Mouse (Mus musculus) forebrain, embryonic 13.5 days (tissue): ENCODE measurements at regions not wholly inside any gene's neighbourhood (a gene's known extent, or its start where the extent isn't known, plus 50 kb on each side); places are given as distances from the start of the nearest gene placed in this dataset.

Experiments
- ATAC-seq: fragments of 200-750 bp; cut with Nextera tagmentation; 2 replicates; pipeline ENCODE4 v1.8.0; 2017
- H3K27ac ChIP-seq: fragments of 300-500 bp; sonication (generic); 2 replicates; pipeline ENCODE4 v1.5.1; 2015; ENCODE audit warnings: inconsistent platforms, mild to moderate bottlenecking, moderate library complexity
- H3K27me3 ChIP-seq: fragments of 300-500 bp; sonication (generic); 2 replicates; pipeline ENCODE4 v1.6.1; 2015; ENCODE audit warnings: mild to moderate bottlenecking, inconsistent platforms
- H3K36me3 ChIP-seq: fragments of 300-500 bp; sonication (generic); 2 replicates; pipeline ENCODE4 v1.6.1; 2015; ENCODE audit warnings: mild to moderate bottlenecking, inconsistent platforms; ENCODE audit not compliant: poor library complexity, severe bottlenecking
- H3K4me1 ChIP-seq: fragments of 300-500 bp; sonication (generic); 2 replicates; pipeline ENCODE4 v1.6.1; 2015; ENCODE audit warnings: inconsistent platforms
- H3K4me2 ChIP-seq: fragments of 300-500 bp; sonication (generic); 2 replicates; pipeline ENCODE4 v1.6.1; 2015; ENCODE audit warnings: inconsistent platforms, mild to moderate bottlenecking, moderate library complexity
- H3K4me3 ChIP-seq: fragments of 300-500 bp; sonication (generic); 2 replicates; pipeline ENCODE4 v1.5.1; 2015; ENCODE audit warnings: mild to moderate bottlenecking, inconsistent platforms
- H3K9ac ChIP-seq: fragments of 300-500 bp; sonication (generic); 2 replicates; pipeline ENCODE4 v1.6.1; 2015; ENCODE audit warnings: mild to moderate bottlenecking, inconsistent platforms
- H3K9me3 ChIP-seq: fragments of 300-500 bp; sonication (generic); replicated peaks from 2 replicates; pipeline ENCODE4 v1.6.1; 2016; ENCODE audit warnings: inconsistent platforms
- WGBS: fragments of 180-500 bp; shearing (Covaris S2); methylation state at CpG from one replicate; pipeline ENCODE4 v1.1.7; 2015; 5-methylcytosine and 5-hydroxymethylcytosine counted together

DNA sequence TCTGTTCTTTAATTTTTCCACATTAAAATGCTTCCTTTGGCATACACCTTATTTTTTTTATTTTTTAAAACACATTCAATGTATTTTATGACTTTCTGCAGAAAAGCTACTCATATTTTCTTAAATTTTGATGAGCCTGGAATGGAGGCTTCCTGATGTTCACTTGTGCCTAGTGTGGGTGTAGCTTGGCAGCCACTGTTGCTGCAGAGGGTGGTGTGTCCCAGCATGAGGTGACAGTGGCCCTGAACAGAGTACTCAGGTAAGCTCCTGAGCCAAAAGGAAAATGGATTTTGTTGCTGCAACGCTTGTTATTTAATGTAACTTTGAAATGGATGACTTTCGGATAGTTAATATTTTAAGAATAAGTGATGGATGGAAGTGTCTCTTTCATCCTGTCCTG lies 170.6 kb downstream of the Eipr1 start:
- Histone ChIP-seq H3K9me3 (no peaks in the 10 kb centered on the region), H3K9ac (no peak overlapping the region), H3K27me3 (no peaks in the 10 kb centered on the region), H3K27ac (no peak overlapping the region), H3K4me3 (no peak overlapping the region), H3K4me1 (no peaks in the 10 kb centered on the region), H3K36me3 (no peaks in the 10 kb centered on the region), H3K4me2 (no peak overlapping the region)
- 98% methylated on average over 2 of the region's 2 CpGs for WGBS
- ATAC-seq = no peak

GRCm38 (mm10) chr12:28925206-28925605 lies 173.6 kb downstream of the Eipr1 start:
- 90% methylated on average over 4 of the region's 4 CpGs for WGBS

GRCm38 (mm10) chr12:28939936-28940335 lies 188.3 kb downstream of the Eipr1 start:
- Histone ChIP-seq H3K9me3 (no peaks in the 10 kb centered on the region), H3K27ac (no peak overlapping the region), H3K27me3 (no peaks in the 10 kb centered on the region), H3K9ac (no peak overlapping the region), H3K4me1 (no peaks in the 10 kb centered on the region), H3K4me3 (no peak overlapping the region), H3K36me3 (no peaks in the 10 kb centered on the region), H3K4me2 (no peak overlapping the region)
- 87% methylated on average over 7 of the region's 7 CpGs for WGBS
- ATAC-seq = no peak

More at GRCm38 (mm10) chr12:28925206-28925605, 173.6 kb downstream of the Eipr1 start:
- Histone ChIP-seq H3K4me2 (no peak overlapping the region), H3K36me3 (no peaks in the 10 kb centered on the region), H3K9me3 (no peaks in the 10 kb centered on the region), H3K4me3 (no peak overlapping the region), H3K4me1 (no peaks in the 10 kb centered on the region), H3K27me3 (no peaks in the 10 kb centered on the region), H3K27ac (no peak overlapping the region), H3K9ac (no peak overlapping the region)
- no peak for ATAC-seq

GRCm38 (mm10) chr12:28948889-28949288 lies 197.3 kb downstream of the Eipr1 start:
- no peak for ATAC-seq
- Histone ChIP-seq H3K27me3 (no peaks in the 10 kb centered on the region), H3K4me2 (no peak overlapping the region), H3K4me1 (peaks cover 10% of the 10 kb centered on the region), H3K27ac (peak overlapping the region; percentile 57), H3K9me3 (no peaks in the 10 kb centered on the region), H3K4me3 (no peak overlapping the region), H3K36me3 (no peaks in the 10 kb centered on the region), H3K9ac (no peak overlapping the region)
- 58% methylated on average over 9 of the region's 9 CpGs for WGBS

DNA sequence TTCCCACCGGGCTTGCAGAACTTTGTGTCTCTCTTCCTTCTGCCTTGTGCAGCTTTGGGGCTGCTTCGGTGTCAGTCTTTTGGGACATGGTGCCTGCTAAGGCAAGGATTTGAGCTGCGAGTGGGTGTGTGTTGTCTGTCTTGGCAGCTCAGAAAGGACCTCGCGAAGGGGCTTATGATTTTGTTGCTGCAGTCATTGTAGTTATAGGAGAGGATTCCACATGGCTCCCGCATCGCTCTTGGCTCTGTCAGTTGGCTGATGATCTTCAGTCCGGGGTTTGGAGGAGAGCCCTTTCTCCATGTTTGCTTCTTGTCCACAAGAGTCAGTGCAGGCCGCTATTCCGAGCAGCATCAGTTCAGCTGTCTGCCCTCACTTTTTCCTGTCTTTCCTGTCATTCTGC lies 197.7 kb downstream of the Eipr1 start:
- H3K9me3 ChIP-seq = no peaks in the 10 kb centered on the region
- no peak overlapping the region for H3K4me2 ChIP-seq
- H3K27me3 ChIP-seq = no peaks in the 10 kb centered on the region
- ATAC-seq = no peak
- H3K4me1 ChIP-seq = peaks cover 10% of the 10 kb centered on the region
- 83% methylated on average over 10 of the region's 10 CpGs for WGBS
- H3K27ac ChIP-seq = peak overlapping the region; percentile 57; the same call in 1 of the 2 replicates
- no peaks in the 10 kb centered on the region for H3K36me3 ChIP-seq
- no peak overlapping the region for H3K4me3 ChIP-seq
- H3K9ac ChIP-seq = no peak overlapping the region

- Histone ChIP-seq H3K4me1 (no peaks in the 10 kb centered on the region), H3K4me2 (no peak overlapping the region), H3K9ac (no peak overlapping the region), H3K27ac (no peak overlapping the region), H3K9me3 (no peaks in the 10 kb centered on the region), H3K27me3 (no peaks in the 10 kb centered on the region), H3K4me3 (no peak overlapping the region), H3K36me3 (no peaks in the 10 kb centered on the region)
- no peak for ATAC-seq
- WGBS = 91% methylated on average over 1 of the region's 1 CpGs
These were observed 205.6 kb downstream of the Eipr1 start for GRCm38 (mm10) chr12:28957155-28957554.

DNA sequence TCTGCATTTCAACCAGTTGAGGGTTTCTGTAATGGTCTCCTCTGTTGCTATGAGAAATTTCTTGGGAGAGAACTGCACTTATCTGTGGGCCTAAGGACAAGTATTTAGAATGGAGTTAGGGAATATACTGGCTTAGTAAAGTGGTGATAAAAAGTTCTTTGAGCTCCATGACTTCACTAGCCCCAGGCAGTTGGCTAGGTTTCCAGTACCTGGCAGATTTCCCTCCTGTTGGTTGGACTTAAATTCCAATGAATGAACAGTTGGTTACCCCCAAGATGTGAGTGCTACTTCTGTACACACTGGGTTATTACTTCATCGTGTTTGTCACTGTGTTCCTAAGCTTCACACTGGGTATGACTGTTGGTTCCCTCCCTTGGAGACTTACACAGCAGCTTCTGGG lies 207.1 kb downstream of the Eipr1 start:
- H3K9me3 ChIP-seq = no peaks in the 10 kb centered on the region
- no peak overlapping the region for H3K4me3 ChIP-seq
- no peak overlapping the region for H3K9ac ChIP-seq
- H3K27me3 ChIP-seq = no peaks in the 10 kb centered on the region
- no peaks in the 10 kb centered on the region for H3K4me1 ChIP-seq
- H3K27ac ChIP-seq = no peak overlapping the region
- H3K4me2 ChIP-seq = no peak overlapping the region
- H3K36me3 ChIP-seq = no peaks in the 10 kb centered on the region
- 67% methylated on average over 1 of the region's 1 CpGs for WGBS
- ATAC-seq = no peak

DNA sequence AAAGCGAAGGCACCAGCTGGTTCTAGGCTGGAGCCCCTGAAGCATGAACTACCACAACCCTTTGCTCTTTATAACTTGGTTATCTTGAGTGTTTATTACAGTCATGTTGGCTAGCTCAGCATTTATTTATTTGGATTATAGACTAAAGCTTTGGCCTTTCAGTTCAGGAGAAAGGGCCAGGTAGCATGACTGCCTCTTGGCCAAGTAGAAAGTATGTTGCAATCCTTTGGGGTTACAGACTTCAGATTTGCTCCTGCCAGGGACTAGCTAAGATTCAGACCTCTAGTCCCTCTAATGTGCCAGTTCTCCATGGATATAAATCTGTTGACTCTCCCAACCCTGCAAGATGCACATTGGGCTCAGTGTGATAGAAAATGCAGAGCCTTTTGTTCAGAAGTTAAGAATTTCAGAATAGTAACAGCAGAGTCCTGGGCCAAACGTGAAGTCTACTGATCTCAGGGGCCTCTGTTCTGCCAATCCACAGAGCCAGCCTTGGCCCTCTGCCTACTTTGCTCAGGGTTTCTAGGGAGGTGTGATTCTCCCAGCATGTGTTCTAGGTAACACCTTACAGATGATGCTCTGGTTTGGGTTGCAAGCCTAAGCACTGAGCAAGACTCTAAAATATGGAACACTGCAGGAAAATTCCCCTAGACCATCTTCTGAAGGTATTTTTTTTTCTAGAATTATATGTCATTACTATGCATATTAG lies 218.2 kb downstream of the Eipr1 start:
- Histone ChIP-seq H3K4me2 (no peak overlapping the region), H3K27me3 (no peaks in the 10 kb centered on the region), H3K9ac (no peak overlapping the region), H3K4me1 (peaks cover 7% of the 10 kb centered on the region), H3K9me3 (peaks cover 4% of the 10 kb centered on the region; the same call in 1 of the 2 replicates), H3K36me3 (no peaks in the 10 kb centered on the region), H3K27ac (no peak overlapping the region), H3K4me3 (no peak overlapping the region)
- whole genome bisulfite sequencing = 77% methylated on average over 2 of the region's 2 CpGs
- no peak for ATAC-seq

DNA sequence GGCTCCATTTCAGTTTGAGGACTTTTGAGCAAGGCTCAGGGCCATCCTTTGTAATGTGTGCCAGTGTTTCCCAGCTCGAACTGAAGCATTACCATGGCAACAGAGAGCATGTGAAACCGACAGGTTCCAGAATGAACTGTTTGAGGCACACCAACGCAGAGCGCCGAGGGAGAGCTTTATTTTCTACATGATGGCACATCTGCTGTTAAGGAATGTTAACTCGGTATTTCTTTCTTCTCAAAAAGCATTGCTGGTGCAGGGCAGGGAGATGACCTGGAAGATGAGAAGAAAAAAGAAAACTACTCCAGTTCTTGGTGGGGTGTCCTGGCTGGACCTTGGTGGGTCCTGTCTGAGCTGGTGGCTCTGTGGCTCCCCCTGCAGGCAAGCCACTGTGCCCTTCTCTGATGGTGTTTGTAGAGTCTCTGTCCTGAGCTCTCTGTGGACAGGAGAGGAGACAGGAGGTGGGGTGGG lies 223.0 kb downstream of the Eipr1 start:
- Histone ChIP-seq H3K36me3 (no peaks in the 10 kb centered on the region), H3K4me1 (peaks cover 9% of the 10 kb centered on the region), H3K9me3 (peaks cover 4% of the 10 kb centered on the region; the same call in 1 of the 2 replicates), H3K27me3 (no peaks in the 10 kb centered on the region), H3K4me3 (no peak overlapping the region), H3K9ac (no peak overlapping the region), H3K4me2 (no peak overlapping the region), H3K27ac (peak overlapping the region; percentile 32; the same call in 1 of the 2 replicates)
- 12% methylated on average over 6 of the region's 6 CpGs for WGBS
- peak; percentile 89 for ATAC-seq

- Histone ChIP-seq H3K36me3 (no peaks in the 10 kb centered on the region), H3K27me3 (no peaks in the 10 kb centered on the region), H3K27ac (no peak overlapping the region), H3K4me2 (no peak overlapping the region), H3K4me1 (peaks cover 9% of the 10 kb centered on the region), H3K9me3 (peaks cover 4% of the 10 kb centered on the region; the same call in 1 of the 2 replicates), H3K9ac (no peak overlapping the region), H3K4me3 (no peak overlapping the region)
- no peak for ATAC-seq
- WGBS = 88% methylated on average over 5 of the region's 5 CpGs
These were observed 223.6 kb downstream of the Eipr1 start for GRCm38 (mm10) chr12:28975249-28975648.

DNA sequence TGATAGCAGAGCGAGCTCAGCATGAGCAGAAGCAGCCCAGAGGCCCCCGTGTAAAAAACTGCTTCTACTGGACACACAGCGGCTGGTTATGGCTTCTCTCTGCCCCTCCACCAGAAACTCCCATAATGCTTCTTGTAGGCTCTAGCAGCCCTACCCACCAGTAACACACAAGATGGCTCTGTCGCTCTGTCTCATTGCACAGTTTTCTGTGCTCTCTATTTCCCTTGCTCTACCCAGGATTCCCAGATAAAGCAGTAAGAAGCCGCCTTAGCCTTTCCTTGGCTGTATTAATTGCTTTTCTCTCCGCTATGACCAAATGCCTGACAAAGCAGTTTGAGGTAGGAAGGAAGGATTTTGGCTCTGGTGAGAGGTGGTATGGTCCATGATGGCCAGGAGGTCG lies 228.1 kb downstream of the Eipr1 start:
- Histone ChIP-seq H3K4me3 (no peak overlapping the region), H3K27me3 (no peaks in the 10 kb centered on the region), H3K9ac (no peak overlapping the region), H3K9me3 (no peaks in the 10 kb centered on the region), H3K4me2 (no peak overlapping the region), H3K36me3 (no peaks in the 10 kb centered on the region), H3K27ac (no peak overlapping the region), H3K4me1 (peaks cover 4% of the 10 kb centered on the region; the same call in 1 of the 2 replicates)
- 84% methylated on average over 7 of the region's 7 CpGs for WGBS
- ATAC-seq = no peak

DNA sequence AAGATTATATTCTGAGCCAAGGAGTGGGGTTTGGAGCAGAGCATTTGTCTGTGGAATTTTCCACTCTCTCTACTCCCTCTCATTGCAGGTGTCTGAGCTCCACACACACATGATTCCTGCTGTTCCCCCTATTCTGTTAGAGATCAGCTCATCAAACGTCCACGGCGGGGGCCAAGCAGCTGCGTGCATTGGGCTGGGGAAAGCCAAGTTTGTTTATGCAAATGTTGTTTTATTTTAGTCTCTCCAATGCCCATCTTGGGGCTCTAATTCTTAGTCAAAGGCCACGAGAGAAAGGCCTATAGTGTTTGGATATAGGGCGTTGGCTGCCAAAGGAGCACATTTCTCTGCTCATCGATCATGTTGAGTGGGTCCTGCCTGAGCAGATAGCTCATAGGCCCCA lies 234.6 kb downstream of the Eipr1 start:
- WGBS = 64% methylated on average over 7 of the region's 7 CpGs

More for the DNA sequence above, 234.6 kb downstream of the Eipr1 start:
- Histone ChIP-seq H3K4me1 (peaks cover 7% of the 10 kb centered on the region; the same call in 1 of the 2 replicates), H3K4me3 (no peak overlapping the region), H3K27me3 (no peaks in the 10 kb centered on the region), H3K9me3 (no peaks in the 10 kb centered on the region), H3K36me3 (no peaks in the 10 kb centered on the region), H3K9ac (no peak overlapping the region), H3K4me2 (no peak overlapping the region), H3K27ac (no peak overlapping the region)
- ATAC-seq = no peak
